Mouse (Mus musculus): ENCODE results near the gene Sema3a. TPM values are rescaled to one million over a fixed set of nuclear protein-coding genes. Genes with fewer than 3 reads are reported as not detected.

Sema3a gene
- 1 to 10 TPM; 1.5 to 1.8 TPM for total RNA-seq (2021)
- long read RNA-seq, experiment 1 = 0 reads
- long read RNA-seq, experiment 2, full-length matches to known transcripts = 2 of 2 reads
- long read RNA-seq, experiment 2, partial matches to known transcripts = 0 of 2 reads
- long read RNA-seq, experiment 2, other reads (novel, unspliced or antisense) = 0 of 2 reads

DNA sequence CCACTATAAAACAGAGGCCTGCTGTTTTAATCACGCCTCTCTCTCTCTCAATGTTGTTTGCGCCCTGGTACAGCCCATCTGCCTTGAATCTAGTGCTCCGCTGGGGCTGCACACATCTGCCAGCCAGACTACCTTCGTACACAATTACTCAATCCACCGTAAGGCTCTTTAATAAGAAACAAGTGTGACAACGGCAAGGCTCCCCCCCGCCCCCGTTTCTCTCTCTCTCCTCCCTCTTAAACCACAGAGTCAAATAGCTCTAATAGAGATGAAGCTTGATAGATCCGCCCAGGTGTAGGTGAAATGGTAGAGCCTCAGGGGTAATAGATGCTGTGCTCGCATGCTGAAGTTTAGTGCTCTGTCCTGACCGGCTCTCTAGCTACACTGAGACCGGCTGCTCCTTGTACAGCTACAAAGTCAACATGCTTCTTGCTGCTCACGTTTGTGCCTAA, at the start of gene Sema3a:
Sema3a (plus strand) TSS at position 174 of the 452 bp plus-strand sequence.
- no peak for DNase-seq

DNA sequence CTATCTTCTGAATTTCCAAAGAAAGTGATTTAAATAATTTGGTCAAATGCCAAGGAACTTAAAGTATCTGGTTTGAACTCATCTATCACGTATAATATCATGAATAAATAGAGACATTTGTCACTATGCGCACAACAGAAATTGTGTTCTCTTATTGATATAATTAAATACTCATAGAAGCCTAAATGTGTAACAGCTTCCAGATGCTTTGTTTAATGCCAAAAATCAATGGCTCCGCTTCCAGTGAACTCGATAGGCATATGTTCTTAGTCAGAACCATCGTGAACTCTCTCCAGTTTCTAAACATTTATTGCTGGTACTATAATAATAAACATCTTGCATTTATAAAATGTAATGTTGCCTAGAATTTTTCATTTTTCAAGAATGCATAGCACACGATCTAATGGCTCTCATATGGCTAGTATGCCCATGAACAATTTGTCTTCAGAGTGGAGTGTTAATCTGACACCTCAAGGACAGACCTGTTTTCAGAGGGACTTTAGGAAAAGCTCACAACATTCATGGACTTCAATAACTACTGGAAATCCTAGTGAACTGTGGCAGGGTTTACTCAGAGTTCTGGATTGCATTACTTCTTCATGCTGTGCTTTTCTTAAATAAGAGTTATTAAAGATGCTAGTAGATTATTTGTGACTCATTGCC, 40.3 kb upstream of the Sema3a start:
- DNase-seq = no peak

DNA sequence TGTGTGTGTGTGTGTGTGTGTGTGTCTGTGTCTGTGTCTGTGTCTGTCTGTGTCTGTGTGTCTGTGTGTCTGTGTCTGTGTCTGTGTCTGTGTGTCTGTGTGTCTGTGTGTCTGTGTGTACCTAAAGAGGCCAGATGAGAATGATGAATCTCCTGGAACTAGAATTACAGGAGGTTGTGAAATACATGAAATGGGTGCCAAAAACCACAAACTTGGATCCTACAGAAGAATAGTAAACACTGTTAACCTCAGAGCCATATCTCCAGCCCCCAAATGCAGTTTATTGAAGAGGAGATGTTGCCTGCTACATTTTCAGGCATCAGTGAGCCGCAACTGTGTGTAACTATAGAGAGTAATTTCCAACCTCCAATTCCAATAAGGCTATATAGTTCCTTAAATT, 34.8 kb upstream of the Sema3a start:
- no peak for DNase-seq

DNA sequence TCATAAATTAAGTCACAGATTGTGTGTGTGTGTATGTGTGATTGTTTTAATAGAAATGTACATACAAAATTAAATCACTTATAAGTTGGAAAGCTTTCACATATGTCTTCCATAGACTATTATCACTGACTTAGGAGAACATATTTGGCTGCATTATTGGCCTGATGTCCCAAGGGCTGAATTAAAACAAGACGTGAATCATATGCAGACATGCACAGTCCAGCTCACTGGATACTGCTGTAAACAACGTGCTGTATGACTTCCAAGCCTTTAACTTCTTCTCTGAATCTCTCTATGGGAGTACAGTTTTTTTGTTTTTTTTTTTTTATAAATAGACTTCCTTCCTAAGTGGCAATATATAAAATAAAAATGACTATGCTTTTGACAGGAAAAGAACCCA, 15.7 kb upstream of the Sema3a start:
- DNase-seq = no peak

DNA sequence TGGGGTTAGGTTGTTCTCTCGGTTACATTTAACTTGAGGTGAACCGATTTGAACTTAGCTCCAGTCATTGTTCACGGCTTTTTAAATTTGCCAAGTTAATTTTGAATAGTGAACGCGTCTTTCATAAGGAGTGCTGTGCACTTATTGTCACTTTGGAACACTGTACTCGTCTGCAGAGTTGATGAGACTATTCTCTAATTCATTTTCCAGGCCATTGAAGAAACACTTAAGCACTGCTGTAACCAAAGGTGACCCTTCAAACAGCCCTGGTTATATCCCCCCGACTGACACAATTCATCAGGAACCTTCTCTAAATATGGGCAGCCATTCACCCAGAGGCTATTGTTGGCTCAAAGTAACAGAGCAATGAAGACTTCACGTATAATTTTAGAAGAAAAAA, 8.0 kb upstream of the Sema3a start:
- no peak for DNase-seq

DNA sequence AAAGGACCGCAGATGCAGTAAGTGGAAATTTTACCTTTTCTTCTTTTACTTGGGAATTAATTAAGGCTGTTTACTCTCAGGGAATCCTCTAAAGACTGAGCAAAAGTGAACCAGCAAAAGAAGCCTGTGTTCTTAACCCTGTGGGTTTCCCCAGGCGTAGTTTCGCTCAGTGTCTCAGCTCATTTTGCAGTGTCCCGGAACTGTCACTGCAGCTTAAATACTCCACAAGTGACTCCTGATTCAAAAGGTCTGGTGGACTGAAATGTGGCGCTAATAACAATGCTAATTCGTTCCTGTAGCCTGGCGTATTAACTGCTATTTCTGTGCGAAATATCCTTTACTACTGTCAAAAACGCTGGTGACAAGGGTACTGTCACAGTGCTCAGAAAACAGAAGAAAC, 543 bp downstream of the Sema3a start:
- no peak for DNase-seq

DNA sequence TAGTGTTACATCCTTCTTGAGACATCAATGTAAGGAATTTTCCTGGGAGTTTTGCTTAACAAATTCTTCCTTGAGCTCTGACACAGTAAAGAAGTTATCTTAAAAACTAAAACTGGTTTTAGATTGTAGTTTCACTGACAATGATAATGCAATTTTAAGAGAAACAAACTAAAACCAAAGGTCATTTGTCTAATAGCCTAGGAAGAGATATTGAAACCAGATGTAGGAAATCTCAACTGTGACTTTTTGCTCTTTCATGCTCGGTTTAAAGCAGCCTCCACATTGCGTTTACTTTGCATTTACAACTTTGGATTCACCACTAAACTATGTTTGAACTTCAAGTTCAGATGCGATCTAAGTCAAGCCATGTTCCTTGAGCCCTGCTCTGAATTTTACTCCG, 982 bp downstream of the Sema3a start:
- no peak for DNase-seq

DNA sequence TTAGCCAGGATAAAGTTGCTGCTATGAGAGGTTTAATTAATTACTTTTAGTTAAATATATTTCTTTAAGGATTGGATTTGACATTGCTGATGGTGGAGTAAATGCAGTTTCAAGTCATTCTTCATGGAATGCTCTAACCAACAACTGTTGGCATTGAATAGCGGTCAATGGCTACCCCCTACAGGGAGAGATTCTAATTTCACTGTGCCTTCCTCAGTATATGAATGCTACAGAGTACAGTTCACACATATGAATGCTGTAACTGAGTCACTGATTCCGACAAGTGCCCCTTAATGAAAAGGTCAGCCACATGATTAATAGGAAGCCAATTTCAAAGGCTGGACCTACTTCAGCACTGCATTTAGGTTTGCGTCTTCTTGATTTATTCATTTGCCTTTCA, 1.9 kb downstream of the Sema3a start:
- DNase-seq = no peak

DNA sequence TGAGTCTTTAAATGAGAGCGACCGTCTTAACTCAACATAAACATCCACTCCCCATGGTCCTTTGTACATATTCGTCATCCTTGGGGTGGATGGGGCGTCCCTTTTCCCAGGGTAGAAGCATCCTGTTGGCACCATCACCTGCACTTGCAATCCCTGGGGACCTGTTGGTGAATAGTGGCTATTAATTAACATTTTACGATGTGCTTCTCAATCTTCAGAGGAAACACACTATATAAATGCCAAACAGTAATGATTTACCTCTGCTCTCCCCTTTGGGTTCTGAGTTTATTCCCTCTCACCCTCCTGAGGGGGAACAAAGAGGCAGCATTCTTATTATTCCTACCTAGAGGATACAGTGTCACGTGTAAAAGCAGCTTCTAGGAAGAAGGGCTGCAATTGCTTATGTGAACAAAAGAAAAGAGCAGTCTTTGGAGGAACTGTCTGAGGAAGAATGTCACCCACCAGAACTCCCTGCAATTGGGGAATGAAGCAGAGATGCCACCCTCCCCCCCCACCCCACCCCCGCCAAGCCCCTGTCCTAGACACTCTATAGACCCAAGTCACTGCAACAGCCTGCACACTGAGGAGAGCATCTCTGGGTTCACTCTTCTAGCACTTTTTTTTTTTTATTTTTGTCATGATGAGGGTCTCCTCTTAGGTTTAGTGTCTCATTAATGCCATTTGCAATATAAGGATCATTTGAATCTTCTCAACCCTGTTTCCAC, 19.7 kb downstream of the Sema3a start:
- DNase-seq = no peak

DNA sequence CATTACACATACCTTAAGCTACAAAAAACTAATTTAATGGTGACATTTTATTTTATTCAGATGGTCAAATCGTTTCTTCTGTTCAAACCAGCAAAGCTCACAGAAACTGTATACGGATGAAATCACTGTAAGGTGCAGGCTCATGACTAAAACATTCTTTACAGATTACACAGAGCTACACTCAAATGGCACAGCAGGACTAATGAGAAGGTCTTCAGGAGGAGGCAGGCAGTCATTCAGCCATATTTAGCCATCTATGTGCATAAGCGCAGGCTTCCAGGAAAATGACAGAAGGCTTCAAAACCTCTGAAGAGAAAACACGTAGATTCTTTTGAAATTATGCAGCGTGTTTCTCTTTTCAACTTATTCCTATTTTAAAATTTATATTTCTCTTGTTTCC, 24.7 kb downstream of the Sema3a start:
- no peak for DNase-seq

DNA sequence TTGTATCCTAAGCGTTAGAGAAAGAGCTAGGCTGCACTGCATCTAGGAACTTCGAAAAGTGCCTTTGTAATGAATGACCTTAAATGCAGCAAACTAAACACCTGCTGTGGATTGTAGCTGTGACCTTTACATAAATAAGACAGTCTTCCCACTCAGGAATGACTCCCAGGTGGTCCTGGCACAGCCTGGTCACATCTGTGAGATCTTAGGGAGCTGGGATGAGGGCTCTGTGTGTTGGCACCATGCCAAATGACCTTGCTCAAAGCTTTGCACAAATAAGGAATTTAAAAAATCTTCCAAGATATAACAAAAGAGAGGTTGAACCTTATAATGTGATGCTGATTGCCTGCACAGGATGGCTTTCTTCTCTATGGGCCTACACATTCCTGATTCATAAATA, 25.8 kb downstream of the Sema3a start:
- no peak for DNase-seq

DNA sequence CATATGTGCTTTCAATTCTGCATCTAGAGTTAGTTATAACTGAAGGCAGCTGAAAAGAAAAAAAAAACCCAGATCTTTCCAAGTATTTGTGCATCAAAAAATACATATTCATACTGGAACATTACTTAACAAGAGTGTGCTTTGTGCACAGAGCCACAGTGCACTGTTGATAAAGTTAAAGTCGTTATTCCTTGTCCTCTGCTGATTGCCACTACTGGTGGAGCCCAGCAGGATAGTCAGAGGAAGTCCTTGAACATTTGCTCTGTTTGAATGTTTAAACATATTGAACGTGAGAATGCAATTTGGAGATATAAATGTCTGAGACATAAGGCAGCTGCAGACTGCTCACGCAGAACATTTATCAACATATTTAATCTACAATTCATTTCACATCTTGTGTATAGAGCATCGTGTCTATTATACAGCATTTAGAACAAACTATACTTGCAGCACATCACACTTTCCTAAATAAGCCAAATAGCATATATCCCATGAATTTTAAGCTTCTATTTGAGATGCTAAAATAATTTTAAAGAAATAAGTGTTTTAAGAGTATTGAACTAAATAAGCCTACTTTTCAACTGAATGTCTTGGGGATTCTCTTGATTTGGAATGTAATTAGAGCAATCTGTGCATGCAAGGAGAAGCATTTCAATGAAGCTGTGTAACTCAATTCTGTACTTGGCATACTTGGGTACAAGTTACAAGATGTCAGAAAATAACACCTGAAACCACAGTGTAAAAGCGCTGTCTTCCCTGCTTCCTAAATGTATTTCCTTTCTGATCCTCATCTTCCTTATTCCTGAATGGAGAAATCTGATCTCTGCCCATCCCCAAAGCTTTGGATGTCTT, 32.8 kb downstream of the Sema3a start:
- DNase-seq = no peak

DNA sequence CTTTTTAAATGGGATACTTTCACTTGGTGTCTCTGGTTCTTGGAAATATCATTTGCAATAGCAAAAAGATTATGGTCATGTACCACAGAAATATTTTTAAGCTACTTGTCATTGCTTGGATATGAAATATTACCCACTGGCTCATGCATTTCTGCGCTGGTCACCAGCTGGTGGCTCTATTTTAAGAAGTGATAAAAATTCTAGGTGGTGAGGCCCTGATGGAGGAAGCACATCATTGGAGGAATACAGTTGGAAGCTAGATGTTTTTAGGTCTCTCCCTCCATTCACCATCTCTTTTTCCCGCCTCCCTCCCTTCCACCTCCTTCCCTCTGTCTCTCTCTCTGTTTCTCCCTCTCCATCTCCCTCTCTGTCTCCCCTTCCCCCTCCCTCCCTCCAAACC, 57.0 kb downstream of the Sema3a start:
- DNase-seq = no peak

DNA sequence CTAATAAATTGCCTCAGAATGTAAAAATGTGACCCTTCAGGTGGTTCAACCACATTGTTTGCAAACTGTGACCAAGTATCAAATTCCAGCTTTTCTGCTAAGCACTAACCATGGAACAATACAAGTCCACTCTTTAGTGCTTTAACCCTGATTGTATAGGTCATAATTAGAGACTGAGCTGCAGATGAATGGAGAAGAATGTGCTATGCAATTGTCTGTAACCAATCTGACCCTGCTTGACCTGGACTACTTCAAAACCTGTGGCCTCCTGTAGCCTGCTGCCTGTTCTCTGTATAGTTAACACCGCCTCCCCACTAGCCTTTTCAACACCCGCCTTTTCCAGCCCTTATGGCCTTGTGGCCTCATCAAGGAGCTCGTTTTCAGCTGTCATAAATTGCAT, 72.7 kb downstream of the Sema3a start:
- DNase-seq = no peak

DNA sequence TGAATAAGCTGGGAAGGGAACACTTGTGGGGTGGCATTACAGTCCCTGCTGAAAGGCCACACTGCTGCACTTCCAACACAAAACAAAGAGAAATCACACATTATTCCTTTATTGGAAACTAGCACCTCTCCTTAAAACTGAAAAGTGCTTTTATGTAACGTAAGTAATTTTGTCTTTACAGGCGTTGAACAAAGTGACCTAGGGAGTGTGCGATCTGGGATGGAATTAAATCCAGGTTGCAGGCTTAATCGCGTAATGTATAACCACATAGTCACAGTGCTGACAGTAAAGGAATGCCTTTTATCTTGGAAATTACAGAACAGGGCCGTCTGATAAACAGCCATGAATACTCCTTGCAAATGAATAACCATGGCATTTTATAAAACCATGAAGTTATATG, 74.5 kb downstream of the Sema3a start:
- no peak for DNase-seq

DNA sequence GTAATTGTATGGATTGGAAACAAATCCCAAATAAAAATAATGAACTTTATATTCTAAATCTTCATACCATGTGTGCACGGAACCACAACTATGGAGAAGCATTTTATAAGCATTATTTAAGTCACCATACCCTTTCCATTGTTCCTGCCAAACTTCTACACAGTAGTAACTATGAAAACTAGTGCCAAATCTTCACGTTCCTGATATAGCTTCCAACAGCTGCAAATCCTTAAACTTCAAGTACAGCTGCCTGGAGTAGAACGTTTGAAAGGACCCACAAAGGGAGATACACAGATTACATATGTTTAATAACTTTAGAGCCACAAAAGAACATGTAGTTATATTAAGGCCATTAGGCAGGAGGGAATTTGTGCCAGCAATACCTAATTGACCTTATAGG, 130.1 kb downstream of the Sema3a start:
- no peak for DNase-seq

DNA sequence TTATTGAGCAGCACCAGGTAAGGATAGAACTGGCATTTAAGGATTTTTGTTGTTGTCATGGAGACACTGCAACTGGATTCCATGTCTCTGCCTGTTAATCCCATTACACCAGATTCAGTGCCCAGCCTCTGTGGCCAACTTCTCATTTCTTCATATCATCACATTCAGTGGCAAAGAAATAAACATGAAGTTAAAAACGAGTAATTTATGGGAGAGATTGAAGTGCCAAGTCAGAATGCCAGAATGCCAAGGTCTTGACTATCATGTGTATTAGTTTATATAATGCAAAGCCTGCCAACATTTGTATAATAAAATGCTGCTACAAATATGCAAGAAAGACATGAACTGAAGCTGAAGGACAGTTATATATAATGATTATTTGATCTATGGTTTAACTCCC, 131.1 kb downstream of the Sema3a start:
- no peak for DNase-seq

DNA sequence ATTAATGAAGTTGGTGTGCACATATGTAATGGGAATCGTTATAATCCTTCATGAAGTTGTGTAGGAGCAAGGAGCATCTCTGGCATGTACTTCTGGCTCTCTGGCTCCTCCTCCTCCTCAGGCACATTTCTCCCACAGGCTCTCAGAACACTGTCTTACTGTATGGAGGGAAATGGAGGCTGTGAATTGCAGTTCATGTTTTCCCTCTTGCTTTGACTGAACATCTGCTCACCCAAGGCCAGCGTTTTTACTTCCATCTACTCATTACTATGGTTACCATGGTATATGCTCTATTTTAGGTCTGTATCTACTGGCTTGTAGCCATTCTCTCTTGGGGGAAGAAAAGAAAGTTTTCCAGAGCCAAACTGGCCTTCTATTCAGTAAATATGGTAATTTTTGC, 137.9 kb downstream of the Sema3a start:
- DNase-seq = no peak

DNA sequence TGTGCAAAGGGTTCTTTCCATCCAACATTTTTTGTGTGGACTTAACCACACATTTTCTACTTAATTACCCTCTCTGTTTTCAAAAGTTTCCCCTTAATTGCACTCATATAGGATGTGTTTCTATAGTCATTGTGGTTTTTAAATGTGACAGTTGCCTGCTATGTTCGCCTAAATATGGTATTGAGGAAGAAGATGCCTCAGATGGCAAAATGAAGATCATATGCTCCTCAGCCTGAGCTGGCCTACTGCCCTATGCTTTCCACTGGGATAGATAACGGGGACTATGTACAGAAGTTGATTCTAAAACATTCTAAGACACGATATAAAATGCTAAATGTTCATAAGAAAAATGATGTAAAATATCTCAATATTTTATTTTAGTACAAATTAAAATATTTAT, 138.3 kb downstream of the Sema3a start:
- no peak for DNase-seq

DNA sequence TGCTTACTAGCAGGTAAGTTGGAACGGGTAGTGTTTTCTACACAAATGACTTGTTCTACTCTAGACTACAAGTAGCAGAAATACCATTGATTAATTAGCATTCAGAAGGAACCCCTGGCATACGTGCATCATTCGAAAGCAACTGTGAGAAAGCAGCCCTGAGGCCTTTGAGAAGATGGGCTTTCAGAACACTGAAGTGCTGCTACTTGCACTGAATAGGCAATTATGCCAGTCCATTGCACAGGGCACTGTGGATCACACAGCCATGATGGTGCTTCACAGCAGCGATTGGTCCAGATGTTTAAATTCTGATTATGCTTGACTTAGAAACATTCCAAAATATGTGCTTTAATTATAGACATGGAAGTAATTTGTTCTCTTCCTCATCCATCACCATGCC, 187.5 kb downstream of the Sema3a start:
- DNase-seq = no peak

DNA sequence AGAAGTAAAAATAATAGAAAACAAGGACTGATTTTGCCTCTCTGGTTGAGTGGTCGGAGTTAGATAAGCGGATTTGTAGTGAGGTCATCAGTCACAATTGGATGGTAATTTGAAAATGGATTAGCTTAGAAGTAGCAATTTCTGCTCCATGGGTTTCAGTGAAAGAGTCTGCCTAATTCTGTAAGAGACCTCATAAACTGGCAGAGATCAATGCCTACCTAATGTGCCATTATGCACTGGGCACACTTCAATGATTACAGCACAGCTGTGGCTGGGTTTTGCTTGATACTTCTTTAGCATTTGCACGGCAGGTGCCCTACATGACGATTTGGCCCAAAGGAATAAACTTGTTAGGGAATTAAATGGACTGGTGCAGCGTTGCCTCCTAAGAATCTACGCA, 188.8 kb downstream of the Sema3a start:
- DNase-seq = no peak

DNA sequence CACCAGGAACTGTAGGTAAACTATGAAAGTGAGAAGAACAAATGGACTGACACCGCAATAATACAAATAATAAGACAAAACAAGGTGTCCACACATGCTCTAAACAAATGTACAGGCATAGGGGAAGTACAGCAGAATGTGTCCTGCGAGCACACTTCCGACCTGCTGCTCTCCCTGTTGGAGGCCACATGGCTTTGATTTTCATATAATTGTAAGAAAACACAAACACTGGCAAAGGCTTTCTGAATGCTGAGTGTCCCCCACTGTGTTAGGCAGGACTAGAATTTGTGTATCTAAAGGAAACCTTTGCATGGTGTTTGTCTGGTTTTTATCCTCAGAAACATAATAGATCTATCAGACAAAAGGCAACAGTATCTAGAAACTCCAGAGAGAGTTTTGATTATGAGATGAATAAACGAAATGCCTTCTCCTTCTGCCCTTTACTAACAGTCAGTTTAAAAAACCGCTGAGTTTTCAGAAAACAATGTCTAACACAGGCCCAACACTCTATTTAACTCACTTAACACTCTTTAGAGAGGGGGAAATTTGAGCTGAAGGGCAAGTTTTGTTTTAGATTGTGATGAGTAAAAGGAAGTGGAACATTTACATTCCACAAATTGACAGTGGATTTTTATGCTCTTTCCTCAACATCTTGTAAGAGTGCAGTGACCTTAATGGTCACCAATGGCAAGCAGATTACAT, 193.7 kb downstream of the Sema3a start:
- no peak for DNase-seq

Measured in gastrocnemius, postnatal 25 days (tissue).